Mouse (Mus musculus): ENCODE measurements around the gene Kcnj4. TPM values are rescaled to one million over a fixed set of nuclear protein-coding genes. Genes with fewer than 3 reads are reported as not detected.
A peak's percentile ranks its signal among the peaks of the same experiment; 100 is the strongest.

The Kcnj4 gene
- polyA plus RNA-seq, 1 experiment from 2014 or later, result 0.43 TPM

DNA sequence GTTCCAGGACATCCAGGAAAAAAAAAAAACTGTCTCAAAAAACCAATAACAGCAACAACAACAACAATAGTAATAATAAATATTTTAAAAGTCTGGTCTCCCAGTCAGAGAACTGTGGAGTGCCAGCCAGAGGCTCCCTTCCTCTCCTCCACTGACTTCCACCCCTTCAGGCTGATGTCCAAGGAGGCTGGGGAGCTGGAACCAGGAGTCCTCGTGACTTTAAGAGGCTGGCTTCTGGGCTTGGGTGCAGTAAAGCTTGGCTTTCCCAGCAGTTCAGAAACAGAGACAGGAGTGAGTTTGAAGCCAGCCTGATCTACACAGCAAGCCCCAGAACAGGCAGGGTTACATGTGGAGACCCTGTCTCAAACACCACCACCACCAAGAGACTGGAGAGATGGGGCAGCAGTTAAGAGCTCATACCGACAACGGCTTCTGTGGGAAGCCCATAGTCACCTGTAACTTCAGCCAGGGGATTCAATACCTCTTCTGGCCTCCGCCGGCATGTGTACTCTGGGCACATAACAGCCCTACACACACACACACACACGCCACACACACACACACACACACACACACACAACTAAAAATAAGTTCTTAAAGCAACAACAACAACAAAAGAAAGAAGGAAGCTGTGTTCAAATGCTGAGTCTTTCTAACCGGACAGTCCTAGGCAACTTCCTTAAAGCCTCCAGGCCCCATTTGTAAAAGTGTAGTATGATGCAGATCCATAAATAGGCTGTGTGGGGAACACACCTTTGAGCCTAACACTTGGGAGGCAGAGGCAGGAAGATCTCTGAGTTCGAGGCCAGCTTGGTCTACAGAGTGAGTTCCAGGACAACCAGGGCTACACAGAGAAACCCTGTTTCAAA lies 59.0 kb downstream of the Kcnj4 start:
- Histone ChIP-seq H3K9me3 (ENCODE audit: control insufficient read depth, low read length) (no peaks in the 10 kb centered on the region), H3K27ac (ENCODE audit: low read length) (no peak overlapping the region), H3K4me3 (replicated peaks; ENCODE audit: low read length) (no peak overlapping the region), H3K36me3 (ENCODE audit: control insufficient read depth, insufficient read depth) (no peaks in the 10 kb centered on the region), H3K27me3 (replicated peaks; ENCODE audit: control insufficient read depth, insufficient read depth, low read length) (no peaks in the 10 kb centered on the region), H3K4me1 (replicated peaks; ENCODE audit: control insufficient read depth, insufficient read depth, low read length) (peaks cover 4% of the 10 kb centered on the region), H3K9ac (replicated peaks; ENCODE audit: low read depth, low read length) (no peak overlapping the region), H3K4me2 (ENCODE audit: low read length) (no peak overlapping the region)
- 83% methylated on average over 8 of the region's 8 CpGs for WGBS
- no peak for ATAC-seq

DNA sequence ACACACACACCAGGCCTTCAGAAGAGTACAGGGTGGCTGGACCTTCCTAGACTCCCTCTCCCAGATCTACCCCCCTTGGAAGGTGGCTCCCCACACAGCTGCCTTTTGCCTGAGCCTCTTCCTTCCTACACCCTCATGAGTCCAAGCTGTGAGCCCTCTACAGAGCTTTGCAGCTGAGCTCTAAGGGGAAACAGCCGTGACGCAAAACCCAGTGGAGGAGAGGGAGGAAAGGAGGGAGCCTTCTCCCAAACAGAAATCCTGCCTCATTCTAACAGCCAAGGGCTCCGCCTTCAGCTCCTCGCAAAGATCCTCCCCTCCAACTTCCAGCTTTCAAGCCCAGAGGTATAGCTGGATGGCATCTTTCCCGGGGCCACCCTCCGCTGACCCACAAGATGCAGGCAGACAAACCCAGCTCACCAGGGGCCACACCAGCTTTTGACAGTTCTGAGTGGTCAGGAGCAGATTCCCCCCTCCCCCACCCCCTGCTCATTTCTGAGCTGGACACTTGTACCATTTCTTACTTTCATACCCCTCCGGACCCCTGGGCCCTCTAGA lies 61.1 kb downstream of the Kcnj4 start:
- Histone ChIP-seq H3K4me2 (ENCODE audit: low read length) (no peak overlapping the region), H3K9ac (replicated peaks; ENCODE audit: low read depth, low read length) (no peak overlapping the region), H3K9me3 (ENCODE audit: control insufficient read depth, low read length) (no peaks in the 10 kb centered on the region), H3K4me1 (replicated peaks; ENCODE audit: control insufficient read depth, insufficient read depth, low read length) (peaks cover 20% of the 10 kb centered on the region), H3K27ac (ENCODE audit: low read length) (no peak overlapping the region), H3K36me3 (ENCODE audit: control insufficient read depth, insufficient read depth) (no peaks in the 10 kb centered on the region), H3K27me3 (replicated peaks; ENCODE audit: control insufficient read depth, insufficient read depth, low read length) (no peaks in the 10 kb centered on the region), H3K4me3 (replicated peaks; ENCODE audit: low read length) (no peak overlapping the region)
- no peak for ATAC-seq
- WGBS, result 62% methylated on average over 7 of the region's 7 CpGs

DNA sequence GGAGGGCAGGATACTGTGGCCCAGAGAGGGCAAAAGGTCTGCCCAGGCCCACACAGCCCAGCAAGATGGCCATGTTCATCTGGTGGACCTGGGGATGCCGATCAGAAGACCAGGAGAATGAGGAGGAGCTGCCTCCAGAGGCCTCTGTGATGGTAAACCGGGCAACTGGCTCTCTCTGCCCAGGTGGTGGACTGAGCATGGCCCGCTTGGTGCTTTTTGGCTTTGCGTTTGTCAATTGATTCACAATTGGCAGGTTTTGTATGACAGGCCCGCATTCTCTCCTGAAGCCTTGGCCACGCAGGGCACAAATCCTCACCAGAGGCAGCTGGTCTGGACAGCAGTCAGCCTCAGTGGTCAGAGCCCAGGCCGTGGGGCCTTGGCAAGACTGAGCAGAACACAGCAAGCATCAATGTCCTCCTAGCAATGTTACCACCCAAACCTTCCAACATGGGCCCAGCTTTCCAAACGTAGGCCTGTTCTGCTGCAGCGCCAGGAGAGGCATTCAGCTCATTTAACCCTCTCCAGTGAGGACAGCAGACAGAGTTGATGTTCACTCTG lies 62.0 kb downstream of the Kcnj4 start:
- H3K27ac ChIP-seq (ENCODE audit: low read length), result no peak overlapping the region
- no peaks in the 10 kb centered on the region for H3K27me3 ChIP-seq (replicated peaks; ENCODE audit: control insufficient read depth, insufficient read depth, low read length)
- H3K4me1 ChIP-seq (replicated peaks; ENCODE audit: control insufficient read depth, insufficient read depth, low read length), result peaks cover 29% of the 10 kb centered on the region
- 71% methylated on average over 9 of the region's 9 CpGs for WGBS
- H3K4me2 ChIP-seq (ENCODE audit: low read length), result no peak overlapping the region
- H3K4me3 ChIP-seq (replicated peaks; ENCODE audit: low read length), result no peak overlapping the region
- H3K9ac ChIP-seq (replicated peaks; ENCODE audit: low read depth, low read length), result no peak overlapping the region
- no peaks in the 10 kb centered on the region for H3K9me3 ChIP-seq (ENCODE audit: control insufficient read depth, low read length)
- no peaks in the 10 kb centered on the region; the same call in 1 of the 2 replicates for H3K36me3 ChIP-seq (ENCODE audit: control insufficient read depth, insufficient read depth)
- no peak for ATAC-seq

DNA sequence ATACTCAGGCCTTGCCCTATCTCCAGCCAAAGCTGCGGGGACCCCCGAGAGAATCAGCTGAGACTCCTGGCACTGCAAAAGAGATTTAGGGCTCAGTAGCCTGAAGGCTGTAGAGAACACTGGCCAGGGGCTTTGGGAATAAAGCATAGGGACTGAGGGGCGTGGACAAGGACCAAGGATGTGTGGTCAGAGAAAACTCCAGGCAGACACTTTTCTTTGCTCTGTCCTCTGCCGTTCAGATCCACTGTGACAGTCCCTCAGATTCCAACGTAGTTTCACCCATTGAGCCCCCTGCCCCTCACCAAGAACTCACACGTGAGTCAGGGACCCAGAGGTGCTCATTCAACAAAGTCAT lies 62.8 kb downstream of the Kcnj4 start:
- Histone ChIP-seq H3K36me3 (ENCODE audit: control insufficient read depth, insufficient read depth) (peaks cover 8% of the 10 kb centered on the region), H3K4me2 (ENCODE audit: low read length) (peak overlapping the region; percentile 50), H3K4me1 (replicated peaks; ENCODE audit: control insufficient read depth, insufficient read depth, low read length) (peaks cover 37% of the 10 kb centered on the region), H3K9ac (replicated peaks; ENCODE audit: low read depth, low read length) (peak overlapping the region; percentile 99), H3K27me3 (replicated peaks; ENCODE audit: control insufficient read depth, insufficient read depth, low read length) (no peaks in the 10 kb centered on the region), H3K9me3 (ENCODE audit: control insufficient read depth, low read length) (no peaks in the 10 kb centered on the region), H3K27ac (ENCODE audit: low read length) (peak overlapping the region; percentile 94), H3K4me3 (replicated peaks; ENCODE audit: low read length) (peak overlapping the region; percentile 83)
- WGBS, result 1% methylated on average over 6 of the region's 6 CpGs
- ATAC-seq, result no peak

DNA sequence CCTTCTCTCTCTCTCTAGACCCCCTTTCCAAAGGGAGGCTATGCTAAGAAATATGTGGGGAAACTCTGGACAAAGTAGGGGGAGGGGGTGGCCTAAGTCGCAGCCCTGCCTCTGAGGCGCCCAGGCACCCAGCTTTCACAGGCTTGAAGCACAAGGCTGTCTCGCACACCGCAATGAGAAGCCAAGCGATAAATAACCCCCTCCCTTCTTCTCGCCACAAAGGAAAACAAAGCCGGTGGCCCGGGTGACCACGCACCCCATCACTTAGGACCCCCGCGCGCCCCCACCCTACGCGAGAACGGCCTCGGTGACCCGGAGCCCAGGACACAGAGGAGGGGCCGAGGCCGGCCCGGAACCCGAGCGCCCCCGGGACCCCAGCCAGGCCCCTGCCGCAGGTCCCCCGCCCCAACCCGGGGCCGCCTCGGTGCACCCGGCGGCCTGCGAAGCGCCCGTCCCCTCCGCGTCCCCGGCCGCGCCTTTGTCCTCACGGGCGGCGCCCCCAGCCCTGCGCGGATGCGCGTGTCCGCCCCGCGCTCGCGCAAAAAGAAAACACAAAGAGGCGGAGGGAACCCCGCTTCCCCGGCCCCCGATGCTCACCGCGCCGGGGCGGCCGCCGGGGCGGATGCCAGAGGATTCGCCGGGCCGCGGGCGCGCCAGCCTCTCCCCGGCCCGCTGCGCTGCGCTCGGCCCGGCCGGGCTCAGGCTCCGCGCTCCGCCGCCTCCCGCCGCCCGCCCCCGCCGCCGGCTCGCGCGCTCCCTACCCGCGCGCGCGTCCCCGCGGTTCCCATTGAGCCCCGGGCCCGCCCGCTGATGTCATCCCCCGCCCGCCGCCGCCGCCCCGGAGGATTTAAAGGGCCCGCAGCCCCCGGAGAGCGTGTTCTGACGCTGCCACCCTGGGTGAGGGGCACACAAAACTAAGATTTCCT lies 63.4 kb downstream of the Kcnj4 start:
- Histone ChIP-seq H3K36me3 (ENCODE audit: control insufficient read depth, insufficient read depth) (peaks cover 11% of the 10 kb centered on the region), H3K9me3 (ENCODE audit: control insufficient read depth, low read length) (no peaks in the 10 kb centered on the region), H3K9ac (replicated peaks; ENCODE audit: low read depth, low read length) (peak overlapping the region; percentile 99), H3K27me3 (replicated peaks; ENCODE audit: control insufficient read depth, insufficient read depth, low read length) (no peaks in the 10 kb centered on the region), H3K4me3 (replicated peaks; ENCODE audit: low read length) (peak overlapping the region; percentile 83), H3K4me2 (ENCODE audit: low read length) (peak overlapping the region; percentile 96), H3K27ac (ENCODE audit: low read length) (peak overlapping the region; percentile 94), H3K4me1 (replicated peaks; ENCODE audit: control insufficient read depth, insufficient read depth, low read length) (peaks cover 44% of the 10 kb centered on the region)
- ATAC-seq, result peak; percentile 70
- WGBS, result under 1% methylated on average over 81 of the region's 107 CpGs

DNA sequence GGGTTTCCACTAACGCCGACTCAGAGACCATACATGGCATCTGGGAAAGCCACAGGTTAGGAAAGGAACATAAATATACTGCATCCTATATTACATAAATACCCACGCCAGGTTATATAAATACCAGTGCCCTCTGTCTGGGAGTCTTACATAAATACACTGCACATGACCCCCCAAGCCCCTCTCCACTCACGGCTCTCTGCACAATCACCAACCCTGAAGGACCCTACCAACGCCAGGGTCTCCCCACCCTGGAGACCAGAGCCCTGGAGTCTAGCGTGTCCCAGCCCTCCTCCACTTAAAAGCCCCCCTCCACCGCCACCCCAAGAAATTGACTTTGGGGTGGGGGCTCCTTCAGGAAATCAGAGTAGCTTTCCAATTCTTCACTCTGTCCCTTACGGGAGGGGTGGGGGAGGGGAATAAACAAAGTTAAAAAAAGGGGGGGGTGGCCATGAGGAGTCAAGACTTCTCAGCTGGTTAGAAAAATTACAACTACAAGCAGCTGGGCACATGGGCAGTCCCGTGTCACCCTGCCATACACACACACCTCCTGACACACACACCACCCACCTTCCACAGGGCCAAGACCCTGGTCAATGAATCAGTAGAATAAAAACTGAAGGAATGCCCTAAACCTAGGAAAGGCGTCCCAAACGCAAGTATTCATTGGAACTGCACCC lies 64.2 kb downstream of the Kcnj4 start:
- peak overlapping the region; percentile 94 for H3K27ac ChIP-seq (ENCODE audit: low read length)
- ATAC-seq, result peak; percentile 15; the same call in 1 of the 2 replicates
- peak overlapping the region; percentile 96 for H3K4me2 ChIP-seq (ENCODE audit: low read length)
- H3K36me3 ChIP-seq (ENCODE audit: control insufficient read depth, insufficient read depth), result peaks cover 11% of the 10 kb centered on the region
- H3K4me3 ChIP-seq (replicated peaks; ENCODE audit: low read length), result peak overlapping the region; percentile 83
- no peaks in the 10 kb centered on the region for H3K9me3 ChIP-seq (ENCODE audit: control insufficient read depth, low read length)
- H3K4me1 ChIP-seq (replicated peaks; ENCODE audit: control insufficient read depth, insufficient read depth, low read length), result peaks cover 52% of the 10 kb centered on the region
- 8% methylated on average over 11 of the region's 11 CpGs for WGBS
- H3K9ac ChIP-seq (replicated peaks; ENCODE audit: low read depth, low read length), result peak overlapping the region; percentile 99
- H3K27me3 ChIP-seq (replicated peaks; ENCODE audit: control insufficient read depth, insufficient read depth, low read length), result no peaks in the 10 kb centered on the region

DNA sequence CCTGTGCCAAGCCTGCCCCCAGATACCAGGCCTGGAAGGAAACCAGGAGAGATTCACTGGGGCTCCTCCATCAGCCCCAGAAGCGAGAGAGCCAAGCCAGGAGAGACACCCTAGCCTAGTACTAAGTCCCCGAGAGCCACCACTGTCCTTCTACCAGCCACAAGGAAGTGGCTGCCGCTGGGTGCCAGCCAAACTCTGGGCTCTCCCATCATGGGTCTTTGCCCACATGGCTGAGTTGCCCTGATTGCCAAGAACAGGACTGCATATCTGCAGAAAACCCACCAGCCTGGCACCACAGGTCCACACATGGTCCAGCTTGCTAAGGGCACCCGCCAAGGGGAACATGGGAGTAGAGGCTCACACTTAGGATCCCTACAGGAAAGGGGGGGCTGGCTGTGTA lies 64.8 kb downstream of the Kcnj4 start:
- H3K27ac ChIP-seq (ENCODE audit: low read length), result no peak overlapping the region
- ATAC-seq, result no peak
- peaks cover 56% of the 10 kb centered on the region for H3K4me1 ChIP-seq (replicated peaks; ENCODE audit: control insufficient read depth, insufficient read depth, low read length)

DNA sequence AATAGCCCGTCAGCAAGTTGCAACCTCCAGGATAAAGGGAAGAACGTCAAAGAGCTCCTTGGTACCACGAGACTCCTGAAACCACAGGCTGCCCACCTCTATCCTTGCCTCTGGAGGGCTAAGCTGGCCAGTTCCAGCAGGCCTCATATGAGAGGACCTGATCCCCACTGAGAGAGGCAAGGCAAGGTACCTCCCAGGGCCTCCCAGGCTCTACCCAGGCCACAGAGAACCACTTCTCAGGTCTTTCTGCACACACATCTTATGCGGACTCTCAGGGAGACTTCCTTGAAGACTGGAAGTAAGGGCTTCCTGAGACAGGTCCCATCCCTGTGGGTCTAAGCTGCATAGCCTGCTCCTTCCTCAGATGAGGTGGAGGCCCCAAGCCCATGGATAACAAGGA lies 65.7 kb downstream of the Kcnj4 start:
- H3K27me3 ChIP-seq (replicated peaks; ENCODE audit: control insufficient read depth, insufficient read depth, low read length), result no peaks in the 10 kb centered on the region
- no peak for ATAC-seq
- WGBS, result 78% methylated on average over 4 of the region's 4 CpGs
- no peak overlapping the region for H3K27ac ChIP-seq (ENCODE audit: low read length)
- no peak overlapping the region for H3K4me3 ChIP-seq (replicated peaks; ENCODE audit: low read length)
- peak overlapping the region; percentile 96 for H3K4me2 ChIP-seq (ENCODE audit: low read length)
- H3K4me1 ChIP-seq (replicated peaks; ENCODE audit: control insufficient read depth, insufficient read depth, low read length), result peaks cover 56% of the 10 kb centered on the region
- no peak overlapping the region for H3K9ac ChIP-seq (replicated peaks; ENCODE audit: low read depth, low read length)
- peaks cover 17% of the 10 kb centered on the region for H3K36me3 ChIP-seq (ENCODE audit: control insufficient read depth, insufficient read depth)
- H3K9me3 ChIP-seq (ENCODE audit: control insufficient read depth, low read length), result no peaks in the 10 kb centered on the region; the same call in 1 of the 2 replicates

More for the DNA sequence above, 64.8 kb downstream of the Kcnj4 start:
- Histone ChIP-seq H3K27me3 (replicated peaks; ENCODE audit: control insufficient read depth, insufficient read depth, low read length) (no peaks in the 10 kb centered on the region), H3K36me3 (ENCODE audit: control insufficient read depth, insufficient read depth) (peaks cover 11% of the 10 kb centered on the region), H3K9ac (replicated peaks; ENCODE audit: low read depth, low read length) (peak overlapping the region; percentile 99), H3K9me3 (ENCODE audit: control insufficient read depth, low read length) (no peaks in the 10 kb centered on the region), H3K4me2 (ENCODE audit: low read length) (peak overlapping the region; percentile 96), H3K4me3 (replicated peaks; ENCODE audit: low read length) (peak overlapping the region; percentile 83)
- WGBS, result 42% methylated on average over 4 of the region's 4 CpGs

Data from forebrain, embryonic 16.5 days (tissue).